Comparison of ENCODE assay signal across 8 mouse cellular contexts in the genomic region with DNA sequence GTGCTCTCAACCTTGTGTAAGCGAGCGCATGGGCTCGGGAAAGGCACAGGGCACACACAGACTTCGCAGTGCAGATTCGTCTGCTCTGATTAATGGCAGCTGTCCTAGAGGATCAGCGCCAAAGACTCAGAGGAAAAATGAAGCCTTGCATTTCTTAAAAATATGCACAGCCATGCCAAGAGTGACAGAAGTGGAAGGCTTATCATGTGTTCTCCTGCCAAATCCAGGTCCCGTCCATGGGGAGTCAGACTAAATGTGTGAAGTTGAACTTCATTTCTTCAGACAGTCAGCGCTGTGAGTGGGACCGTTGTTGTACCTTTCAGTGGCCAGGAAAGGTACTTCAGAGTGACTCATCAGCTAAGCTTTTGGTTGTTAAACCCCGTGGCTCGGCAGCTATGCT. TPM values are rescaled to one million over a fixed set of nuclear protein-coding genes. Genes with fewer than 3 reads are reported as not detected.
DNase-seq lines count a peak whose midpoint lies in the region; ATAC-seq lines count a peak whose summit lies in the region.

No protein-coding gene starts in this region.

- H3K4me1 ChIP-seq in kidney, embryonic 14.5 days (ENCODE audit: control insufficient read depth, insufficient read depth, low read length), result peaks cover 24% of the 10 kb centered on the region
- H3K4me1 ChIP-seq in embryonic facial prominence, embryonic 12.5 days, result peaks cover 69% of the 10 kb centered on the region
- peaks cover 53% of the 10 kb centered on the region for H3K4me1 ChIP-seq in intestine, embryonic 15.5 days (replicated peaks)
- H3K4me1 ChIP-seq in midbrain, embryonic 10.5 days, result peaks cover 57% of the 10 kb centered on the region

- H3K9me3 ChIP-seq in kidney, embryonic 14.5 days (ENCODE audit: control insufficient read depth, low read length), result no peaks in the 10 kb centered on the region
- no peaks in the 10 kb centered on the region for H3K9me3 ChIP-seq in embryonic facial prominence, embryonic 12.5 days
- no peaks in the 10 kb centered on the region for H3K9me3 ChIP-seq in intestine, embryonic 15.5 days
- H3K9me3 ChIP-seq in midbrain, embryonic 10.5 days (replicated peaks), result no peaks in the 10 kb centered on the region

- H3K27ac ChIP-seq in kidney, embryonic 14.5 days (ENCODE audit: low read depth, low read length), result no peak overlapping the region
- 0 out of 2 replicates have a peak overlapping the region, but pooled peaks have one; percentile 12 for H3K27ac ChIP-seq in embryonic facial prominence, embryonic 12.5 days
- H3K27ac ChIP-seq in intestine, embryonic 15.5 days, result peak overlapping the region; percentile 52; the same call in 1 of the 2 replicates
- H3K27ac ChIP-seq in midbrain, embryonic 10.5 days (replicated peaks), result no peak overlapping the region

- 55% methylated on average over 11 of the region's 11 CpGs for WGBS in kidney, embryonic 14.5 days
- WGBS in embryonic facial prominence, embryonic 12.5 days, result 50% methylated on average over 11 of the region's 11 CpGs
- 20% methylated on average over 11 of the region's 11 CpGs for WGBS in intestine, embryonic 15.5 days
- WGBS in midbrain, embryonic 10.5 days, result 82% methylated on average over 11 of the region's 11 CpGs

- no peak overlapping the region for H3K9ac ChIP-seq in kidney, embryonic 14.5 days (ENCODE audit: low read depth, low read length)
- no peak overlapping the region for H3K9ac ChIP-seq in embryonic facial prominence, embryonic 12.5 days
- no peak overlapping the region for H3K9ac ChIP-seq in intestine, embryonic 15.5 days

- H3K4me3 ChIP-seq in kidney, embryonic 14.5 days (ENCODE audit: low read length), result no peak overlapping the region
- H3K4me3 ChIP-seq in embryonic facial prominence, embryonic 12.5 days, result no peak overlapping the region
- no peak overlapping the region for H3K4me3 ChIP-seq in intestine, embryonic 15.5 days (replicated peaks)
- H3K4me3 ChIP-seq in midbrain, embryonic 10.5 days, result no peak overlapping the region

- DNase-seq in kidney, postnatal 14 days, result peak; percentile 35
- peak; percentile 64 for DNase-seq in adrenal gland, adult 8-10 months
- no peak for DNase-seq in testis, postnatal 10 days (ENCODE audit: low spot score)
- DNase-seq in midbrain, embryonic 10.5 days (ENCODE audit: low spot score), result no peak
- no peak for DNase-seq in spleen, adult 12 weeks (ENCODE audit: low spot score)

- H3K36me3 ChIP-seq in kidney, embryonic 14.5 days (ENCODE audit: control insufficient read depth, insufficient read depth, low read length), result no peaks in the 10 kb centered on the region
- peaks cover 8% of the 10 kb centered on the region; the same call in 1 of the 2 replicates for H3K36me3 ChIP-seq in embryonic facial prominence, embryonic 12.5 days
- H3K36me3 ChIP-seq in intestine, embryonic 15.5 days, result no peaks in the 10 kb centered on the region
- peaks cover 11% of the 10 kb centered on the region; the same call in 1 of the 2 replicates for H3K36me3 ChIP-seq in midbrain, embryonic 10.5 days

- no peaks in the 10 kb centered on the region for H3K27me3 ChIP-seq in kidney, embryonic 14.5 days (ENCODE audit: control insufficient read depth, insufficient read depth, low read length)
- no peaks in the 10 kb centered on the region for H3K27me3 ChIP-seq in embryonic facial prominence, embryonic 12.5 days
- no peaks in the 10 kb centered on the region for H3K27me3 ChIP-seq in intestine, embryonic 15.5 days (replicated peaks)
- no peaks in the 10 kb centered on the region for H3K27me3 ChIP-seq in midbrain, embryonic 10.5 days (ENCODE audit: low read depth, poor library complexity, severe bottlenecking)

- no peak overlapping the region for H3K4me2 ChIP-seq in kidney, embryonic 14.5 days (replicated peaks; ENCODE audit: low read depth, low read length)
- H3K4me2 ChIP-seq in embryonic facial prominence, embryonic 12.5 days (replicated peaks), result no peak overlapping the region
- no peak overlapping the region; the same call in 1 of the 2 replicates for H3K4me2 ChIP-seq in intestine, embryonic 15.5 days (replicated peaks)

- no peak for ATAC-seq in kidney, embryonic 14.5 days (ENCODE audit: low FRiP score, low TSS enrichment)
- ATAC-seq in embryonic facial prominence, embryonic 12.5 days (ENCODE audit: insufficient number of reproducible peaks, insufficient read depth, low FRiP score, low TSS enrichment), result 0 out of 2 replicates have a peak, but pooled peaks have one; percentile 35
- peak; percentile 65 for ATAC-seq in intestine, embryonic 15.5 days

RNA-seq across cellular contexts. Expression of gene Csrp2, which starts 7.9 kb away (rescaled TPM):
- polyA plus RNA-seq in kidney, embryonic 14.5 days (2014; fragmentation: Nextera tagmentation; extraction: Ambion mirVana), result 157 and 158 TPM in 2 replicates
- 100 to 1,000 TPM; 103 to 164 (median 133) TPM for total RNA-seq in adrenal gland, adult 8-10 months (2022)
- 239 and 253 TPM in 2 replicates for polyA plus RNA-seq in embryonic facial prominence, embryonic 12.5 days (2016; fragmentation: Nextera tagmentation; extraction: Ambion mirVana)
- 273 and 278 TPM in 2 replicates for polyA plus RNA-seq in intestine, embryonic 15.5 days (2015; fragmentation: Nextera tagmentation; extraction: Ambion mirVana)
- 172 and 183 TPM in 2 replicates for polyA plus RNA-seq in midbrain, embryonic 10.5 days (2016; fragmentation: Nextera tagmentation; extraction: Ambion mirVana)

Comparison
In these comparisons a context has a peak if more than half of its experiments do, and no peak if none do; other contexts are left out.
1. DNase-seq: peak in kidney, postnatal 14 days (single experiment) and adrenal gland, adult 8-10 months (single experiment); none in testis, postnatal 10 days (single experiment), midbrain, embryonic 10.5 days (single experiment) and spleen, adult 12 weeks (single experiment).
2. H3K27ac ChIP-seq: peak in embryonic facial prominence, embryonic 12.5 days (single experiment) and intestine, embryonic 15.5 days (single experiment); none in kidney, embryonic 14.5 days (single experiment) and midbrain, embryonic 10.5 days (single experiment).